Mouse (Mus musculus) liver, postnatal 0 days (tissue): ENCODE measurements at regions not wholly inside any gene's neighbourhood (a gene's known extent, or its start where the extent isn't known, plus 50 kb on each side); places are given as distances from the start of the nearest gene placed in this dataset.

Experiments
- CTCF ChIP-seq: sonication (generic); IDR thresholded peaks from 2 replicates; pipeline ENCODE4 v1.5.1; 2016; ENCODE audit warnings: antibody characterized with exemption, low read depth
- EP300 ChIP-seq: IDR thresholded peaks from 2 replicates; pipeline ENCODE4 v1.6.1; 2016; ENCODE audit warnings: antibody characterized with exemption, low read depth, mild to moderate bottlenecking

DNA sequence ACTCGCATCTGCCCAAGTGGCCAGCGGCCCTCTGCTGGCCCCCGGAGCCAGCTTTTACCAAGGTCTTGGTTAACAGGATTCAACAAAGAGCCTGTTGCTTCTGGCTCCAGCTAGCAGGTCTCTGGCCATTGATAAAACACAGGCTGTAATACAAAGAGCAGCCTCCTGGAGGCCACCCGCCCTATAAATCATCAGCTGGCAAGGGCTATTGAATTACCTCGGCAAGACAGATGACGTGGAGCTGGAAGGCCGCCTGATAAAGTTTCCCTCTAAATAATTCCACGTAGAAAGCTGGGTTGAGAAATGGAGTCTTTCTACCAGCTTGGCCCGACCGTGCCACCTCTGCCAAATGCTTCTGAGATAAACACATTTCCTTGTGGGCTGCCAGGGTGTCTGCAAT lies 152.8 kb upstream of the Srrm4 start:
- no peak for TF ChIP-seq CTCF
- TF ChIP-seq EP300 = no peak
